Mouse (Mus musculus) lung, postnatal 25 days (tissue): Measurements from ENCODE around the gene Bcs1l.
A peak's percentile ranks its signal among the peaks of the same experiment; 100 is the strongest.

Experiments
- DNase-seq: peaks from one replicate; pipeline ENCODE4 v3.0.0; 2022; ENCODE audit warnings: low spot score

The Bcs1l gene

GRCm38 (mm10) chr1:74587773-74588445, at the start of gene Bcs1l, which contains the start of gene Zfp142:
TSS of gene Bcs1l (plus strand) at chr1:74588289.
TSS of gene Zfp142 (minus strand) at chr1:74588246.
- peak; percentile 99 for DNase-seq

GRCm38 (mm10) chr1:74538650-74539049, 49.4 kb upstream of the Bcs1l start:
- DNase-seq: no peak

GRCm38 (mm10) chr1:74542451-74542961, 45.6 kb upstream of the Bcs1l start, which contains the start of gene Plcd4:
TSS of gene Plcd4 (plus strand) at chr1:74542888.
- DNase-seq: peak; percentile 23

GRCm38 (mm10) chr1:74544184-74544583, 43.9 kb upstream of the Bcs1l start, which contains the start of gene Usp37:
TSS of gene Usp37 (minus strand) at chr1:74544284.
- no peak for DNase-seq

- no peak for DNase-seq
Measured at GRCm38 (mm10) chr1:74559061-74559460, 29.0 kb upstream of the Bcs1l start.

- DNase-seq: no peak
Measured at GRCm38 (mm10) chr1:74565834-74566233, 22.3 kb upstream of the Bcs1l start.

GRCm38 (mm10) chr1:74569739-74570719, 18.1 kb upstream of the Bcs1l start:
- DNase-seq: no peak

- no peak for DNase-seq
Measured at GRCm38 (mm10) chr1:74582621-74583020, 5.5 kb upstream of the Bcs1l start.

GRCm38 (mm10) chr1:74584616-74585398, 3.3 kb upstream of the Bcs1l start:
- DNase-seq: no peak

- no peak for DNase-seq
Measured at GRCm38 (mm10) chr1:74587233-74587772, 786 bp upstream of the Bcs1l start.

GRCm38 (mm10) chr1:74594434-74594833, 6.3 kb downstream of the Bcs1l start:
- no peak for DNase-seq

GRCm38 (mm10) chr1:74600501-74601266, 12.6 kb downstream of the Bcs1l start:
- DNase-seq: no peak

- peak; percentile 90 for DNase-seq
Measured at GRCm38 (mm10) chr1:74601267-74601962, 13.3 kb downstream of the Bcs1l start, which contains the start of the genes Rnf25 and Stk36. TSS of gene Rnf25 (minus strand) at chr1:74601397. TSS of gene Stk36 (plus strand) at chr1:74601445.

GRCm38 (mm10) chr1:74624183-74624582, 36.1 kb downstream of the Bcs1l start:
- DNase-seq: peak; percentile 79

- DNase-seq: peak; percentile 30
Measured at GRCm38 (mm10) chr1:74626076-74626475, 38.0 kb downstream of the Bcs1l start.

- no peak for DNase-seq
Measured at GRCm38 (mm10) chr1:74628001-74628400, 39.9 kb downstream of the Bcs1l start.

- DNase-seq: no peak
Measured at GRCm38 (mm10) chr1:74632734-74633133, 44.6 kb downstream of the Bcs1l start.
